Mouse (Mus musculus) layer of hippocampus, adult 9-11 months (tissue): ENCODE data around the gene Gm45623.

ENCODE experiments used
- DNase-seq: peaks from one replicate; pipeline ENCODE4 v3.0.0; 2022

Gene Gm45623

DNA sequence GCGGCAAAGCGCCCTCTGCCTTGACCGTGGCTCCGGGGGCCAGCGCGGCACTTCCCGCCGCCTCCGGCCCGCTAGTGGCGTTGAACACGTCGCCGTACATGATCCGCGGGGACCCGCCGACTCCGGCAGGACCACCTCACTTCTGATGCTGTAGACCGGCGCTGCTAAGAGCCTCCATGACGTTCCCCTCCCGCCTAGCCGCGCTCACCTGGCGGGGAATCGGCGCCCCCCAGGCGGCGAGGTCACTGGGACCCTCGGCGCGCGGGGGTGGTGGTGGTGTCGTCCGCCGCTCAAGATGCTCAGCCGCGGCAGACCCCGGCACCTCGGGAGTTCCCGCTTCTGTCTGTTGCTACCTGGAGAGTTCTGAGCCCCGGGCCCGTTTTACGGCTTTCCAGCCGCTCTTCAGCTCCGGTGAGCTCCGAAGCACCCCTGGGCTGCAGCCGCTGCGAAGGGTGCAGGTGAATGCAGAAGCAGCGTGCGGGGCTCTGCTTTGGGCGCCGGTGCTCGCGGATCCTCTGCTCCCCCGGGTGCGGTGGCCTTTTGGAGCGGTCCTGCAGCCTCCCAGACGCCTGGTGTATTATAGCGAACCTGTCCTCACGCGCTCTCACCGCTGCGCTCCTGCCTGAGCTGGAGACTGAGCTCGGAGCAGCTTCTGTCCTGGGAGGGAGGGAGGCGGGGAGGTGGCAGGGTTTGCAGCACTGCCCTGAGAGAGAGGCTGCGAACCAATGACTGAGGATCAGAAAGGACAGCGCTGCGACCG lies at the start of gene Gm45623:
Gm45623 (minus strand) TSS at position 636 of the 760 bp plus-strand sequence.
- no peak for DNase-seq

DNA sequence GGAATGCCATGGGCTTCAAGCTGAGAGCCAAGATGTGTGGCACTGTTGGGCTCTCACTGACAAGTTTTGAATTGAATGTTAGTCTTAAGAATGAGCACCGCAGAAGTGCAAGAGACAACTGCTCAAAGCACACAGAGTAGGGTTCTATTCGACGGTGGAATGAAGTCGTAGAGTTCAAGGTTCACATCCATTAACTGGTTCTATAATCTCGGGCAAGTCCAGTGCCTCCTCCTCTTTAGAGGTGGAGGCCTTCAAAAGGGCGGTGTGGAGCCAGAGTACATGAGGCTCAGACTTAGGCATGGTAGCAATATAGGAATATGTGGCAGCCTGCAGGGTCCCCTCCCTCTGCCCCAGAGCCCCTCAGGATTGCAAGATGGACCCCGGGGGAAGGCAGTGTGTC lies 43.8 kb upstream of the Gm45623 start:
- no peak for DNase-seq

DNA sequence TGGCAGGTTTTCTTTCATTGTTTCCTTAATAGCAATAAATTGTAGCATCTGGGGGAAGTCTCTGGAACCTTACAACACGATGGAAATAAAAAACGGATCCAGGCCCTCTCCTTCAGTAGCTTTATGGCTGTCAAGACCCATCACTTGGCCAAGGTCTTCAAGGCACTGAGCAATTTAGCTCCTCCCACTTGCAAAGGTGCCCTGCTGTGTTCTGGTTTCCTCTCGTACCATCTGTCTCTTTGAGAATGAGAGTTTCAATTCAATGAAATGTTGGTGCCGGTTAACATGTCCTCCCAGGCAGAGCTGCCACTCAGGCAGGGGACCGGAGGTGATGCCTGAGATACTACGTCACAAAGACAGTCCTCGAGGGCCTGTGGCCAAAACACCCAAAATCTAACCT lies 41.9 kb upstream of the Gm45623 start:
- DNase-seq = no peak

DNA sequence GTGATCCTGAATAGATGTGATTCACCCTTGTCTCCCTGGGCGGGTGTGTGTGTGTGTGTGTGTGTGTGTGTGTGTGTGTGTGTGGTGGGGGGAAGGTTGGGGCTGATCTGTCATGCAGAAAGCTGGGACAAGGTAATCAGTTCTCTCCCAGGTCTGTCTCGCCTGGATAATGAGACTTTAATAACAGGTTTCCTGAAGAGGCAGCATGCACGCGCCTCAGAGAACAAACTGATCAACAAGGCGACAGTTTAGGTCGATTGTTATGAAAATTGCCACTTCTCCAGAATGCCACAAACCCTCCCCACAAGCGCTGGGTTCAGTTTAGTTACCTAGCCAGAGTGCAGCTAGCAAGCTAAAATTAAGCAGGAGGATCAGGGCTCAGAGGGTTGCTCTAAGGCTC lies 40.8 kb upstream of the Gm45623 start:
- DNase-seq = no peak

DNA sequence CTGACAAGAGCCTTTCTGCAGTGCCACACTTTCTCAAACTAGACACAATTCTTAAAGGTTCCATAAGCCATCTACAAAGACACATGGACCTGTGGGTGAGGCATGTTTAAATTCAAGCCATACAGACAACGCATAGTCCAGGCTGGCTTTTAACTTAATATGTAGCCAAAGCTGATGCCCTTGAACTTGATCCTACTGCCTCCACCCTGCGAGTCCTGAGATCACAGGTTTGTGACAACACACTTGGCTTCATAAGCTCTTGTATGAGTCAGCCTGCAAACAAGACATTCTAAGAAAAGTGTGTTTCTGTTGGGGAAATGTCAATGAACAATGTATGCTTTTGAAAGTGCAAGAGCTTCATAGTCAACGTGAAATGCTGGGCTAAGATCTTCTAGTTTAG lies 39.2 kb upstream of the Gm45623 start:
- no peak for DNase-seq

GRCm38 (mm10) chr13:56790683-56791082 lies 37.1 kb upstream of the Gm45623 start:
- DNase-seq = no peak

DNA sequence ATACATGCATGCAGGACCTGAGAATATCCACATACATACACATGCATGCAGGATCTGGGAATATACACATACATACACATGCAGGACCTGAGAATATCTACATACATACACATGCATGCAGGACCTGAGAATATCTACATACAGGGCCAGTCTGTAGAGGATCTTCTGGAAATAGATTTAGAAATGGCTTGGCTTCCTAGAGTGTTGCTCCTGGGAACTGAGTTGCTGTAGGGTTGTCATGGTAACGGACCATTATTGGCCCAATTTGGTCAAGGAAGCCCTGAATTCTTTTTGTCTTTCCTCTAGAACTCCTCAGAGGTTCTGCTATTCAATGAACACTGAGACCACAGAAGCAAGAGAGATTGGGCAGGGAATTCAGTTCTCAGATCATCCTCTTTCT lies 29.0 kb upstream of the Gm45623 start:
- peak; percentile 52 for DNase-seq

DNA sequence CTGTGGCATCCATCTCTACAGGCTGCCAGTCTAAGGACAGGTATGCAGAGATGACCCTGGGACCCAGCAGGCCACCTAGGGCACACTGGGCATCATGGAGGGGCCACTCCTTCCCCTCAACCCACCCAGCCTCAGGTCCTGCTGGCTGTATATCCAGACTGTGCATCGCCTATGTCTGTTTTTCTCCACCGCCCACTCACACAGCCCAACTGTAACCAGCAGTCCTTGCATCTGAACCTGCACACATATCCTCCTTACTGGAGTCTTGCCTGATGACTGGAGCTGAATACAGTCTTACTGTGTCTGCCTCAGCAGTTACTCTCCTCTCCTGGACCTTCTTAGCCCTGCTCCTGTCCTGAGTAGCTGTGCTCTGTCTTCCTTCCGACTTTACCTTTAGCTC lies 28.1 kb upstream of the Gm45623 start:
- DNase-seq = peak; percentile 35

DNA sequence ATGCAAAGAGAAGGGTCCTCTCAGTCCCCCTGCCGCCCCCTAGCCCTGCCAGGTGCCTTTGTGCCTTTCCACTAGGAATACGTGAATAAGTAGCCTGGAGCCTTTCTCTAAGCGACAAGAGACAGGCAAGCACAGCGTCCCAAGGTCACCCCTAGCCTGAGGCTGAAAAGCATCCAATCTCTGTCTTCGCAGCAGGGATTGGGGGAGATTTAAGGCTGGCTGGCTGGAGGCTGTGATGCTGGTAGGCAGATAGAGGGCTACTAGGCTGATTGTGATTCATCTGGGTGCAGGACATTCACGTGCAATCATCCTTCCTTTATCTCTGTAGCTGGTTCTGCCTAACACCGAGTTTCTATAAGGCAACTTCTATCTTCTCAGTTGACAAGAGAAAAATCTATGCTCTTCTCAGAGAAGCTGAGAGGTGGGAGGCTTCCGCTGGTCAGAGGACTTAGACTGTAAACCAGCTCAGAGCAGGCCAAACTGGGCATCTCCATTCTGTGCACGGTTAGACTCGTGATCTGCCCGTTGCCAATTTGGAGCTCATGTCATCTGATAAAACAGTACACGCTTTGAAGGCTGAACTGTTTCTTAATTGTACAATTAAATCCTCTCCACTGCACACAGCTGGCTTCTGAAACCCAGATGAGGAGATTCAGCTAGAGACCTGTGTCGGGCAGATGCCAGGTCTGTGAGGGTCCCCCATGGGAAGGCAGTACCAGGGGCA lies 27.3 kb upstream of the Gm45623 start:
- peak; percentile 38 for DNase-seq

DNA sequence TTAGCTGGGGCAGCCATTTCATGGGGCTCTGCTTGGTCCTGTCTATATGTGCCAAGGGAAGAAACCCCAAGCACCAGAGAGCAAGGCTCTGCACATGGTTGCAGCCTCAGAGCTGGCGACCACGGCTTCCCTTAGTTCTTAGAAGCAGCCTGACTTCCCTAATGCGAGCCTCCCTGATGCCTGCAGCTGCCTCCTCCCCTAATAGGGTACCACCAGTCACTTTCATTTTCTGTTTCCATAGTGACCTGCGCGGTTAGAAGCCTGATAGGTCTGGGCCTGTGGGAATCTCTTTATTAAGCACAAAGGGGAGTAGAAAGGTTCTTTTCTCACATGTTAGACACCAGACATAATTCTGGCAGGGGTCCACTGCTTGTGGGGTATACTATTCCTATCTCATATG lies 20.7 kb upstream of the Gm45623 start:
- DNase-seq = no peak

DNA sequence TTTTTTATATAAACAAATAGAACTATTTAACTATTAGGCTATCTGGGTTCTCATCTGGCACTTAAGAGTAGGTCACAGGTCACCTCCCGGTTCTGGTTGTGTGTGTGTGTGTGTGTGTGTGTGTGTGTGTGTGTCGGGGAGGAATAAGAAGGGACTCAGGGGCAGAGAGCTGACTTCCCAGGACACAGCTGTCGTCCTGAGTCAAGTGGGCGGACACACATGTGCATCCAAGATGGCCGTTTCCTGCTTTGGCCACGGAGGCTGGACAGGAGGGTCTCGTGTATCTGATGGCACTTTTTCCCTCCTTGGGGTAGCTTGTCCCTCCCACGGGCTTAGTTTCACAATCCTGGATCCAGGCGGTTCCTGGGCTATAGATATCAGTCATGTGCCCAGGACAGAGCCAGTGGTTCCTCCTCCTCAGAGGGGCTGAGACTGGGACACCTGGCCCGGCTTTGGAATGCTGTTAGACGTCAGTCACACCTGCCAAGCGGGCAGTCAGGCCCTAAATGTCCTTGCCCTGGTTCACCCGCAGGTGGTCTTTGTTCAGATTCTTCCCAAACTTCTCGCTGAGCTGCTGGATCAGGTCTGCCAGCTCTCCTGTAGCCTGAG lies 19.7 kb upstream of the Gm45623 start:
- DNase-seq = no peak

GRCm38 (mm10) chr13:56772592-56772991 lies 19.0 kb upstream of the Gm45623 start:
- no peak for DNase-seq

DNA sequence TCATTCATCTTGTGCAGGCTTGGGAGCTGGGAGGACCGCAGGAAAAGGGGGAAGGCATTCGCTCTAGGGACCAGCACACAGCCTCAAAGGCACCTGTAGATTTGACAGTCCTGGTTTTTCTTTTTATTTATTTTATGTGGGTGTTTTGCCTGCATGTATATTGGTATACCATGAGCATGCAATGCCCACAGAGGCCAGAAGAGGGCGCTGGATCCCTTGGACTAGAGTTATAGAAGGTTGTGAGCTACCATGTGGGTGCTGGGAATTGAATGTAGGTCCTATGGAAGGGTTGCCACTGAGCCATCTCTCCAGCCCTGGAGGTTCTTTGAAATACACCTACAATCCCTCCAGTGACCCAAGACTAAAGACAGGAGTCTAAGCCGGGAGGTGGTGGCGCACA lies 17.2 kb upstream of the Gm45623 start:
- no peak for DNase-seq

GRCm38 (mm10) chr13:56770136-56770578 lies 16.5 kb upstream of the Gm45623 start:
- DNase-seq = peak; percentile 33

- no peak for DNase-seq
Measured at GRCm38 (mm10) chr13:56769431-56769830, 15.8 kb upstream of the Gm45623 start.

DNA sequence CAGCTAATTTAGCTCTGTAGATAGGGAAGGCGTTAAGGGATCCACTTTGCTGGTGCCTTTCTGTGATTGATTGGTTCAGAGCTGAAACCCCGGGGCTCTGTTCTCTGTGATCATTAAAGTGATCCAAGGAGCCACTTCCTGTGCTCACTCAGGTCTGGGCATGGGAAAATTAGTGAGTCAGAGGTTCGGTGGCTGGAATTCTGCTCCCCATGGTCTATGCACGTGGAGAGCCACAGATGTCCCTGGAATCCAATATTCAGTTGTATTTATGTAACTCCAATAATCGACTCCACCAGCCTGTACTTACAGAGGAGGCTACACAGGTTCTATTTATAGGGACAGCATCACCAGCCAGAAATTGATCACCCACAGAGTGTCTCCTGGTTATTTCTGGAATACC lies 12.6 kb upstream of the Gm45623 start:
- DNase-seq = no peak

GRCm38 (mm10) chr13:56765284-56766032 lies 11.8 kb upstream of the Gm45623 start:
- DNase-seq = no peak

DNA sequence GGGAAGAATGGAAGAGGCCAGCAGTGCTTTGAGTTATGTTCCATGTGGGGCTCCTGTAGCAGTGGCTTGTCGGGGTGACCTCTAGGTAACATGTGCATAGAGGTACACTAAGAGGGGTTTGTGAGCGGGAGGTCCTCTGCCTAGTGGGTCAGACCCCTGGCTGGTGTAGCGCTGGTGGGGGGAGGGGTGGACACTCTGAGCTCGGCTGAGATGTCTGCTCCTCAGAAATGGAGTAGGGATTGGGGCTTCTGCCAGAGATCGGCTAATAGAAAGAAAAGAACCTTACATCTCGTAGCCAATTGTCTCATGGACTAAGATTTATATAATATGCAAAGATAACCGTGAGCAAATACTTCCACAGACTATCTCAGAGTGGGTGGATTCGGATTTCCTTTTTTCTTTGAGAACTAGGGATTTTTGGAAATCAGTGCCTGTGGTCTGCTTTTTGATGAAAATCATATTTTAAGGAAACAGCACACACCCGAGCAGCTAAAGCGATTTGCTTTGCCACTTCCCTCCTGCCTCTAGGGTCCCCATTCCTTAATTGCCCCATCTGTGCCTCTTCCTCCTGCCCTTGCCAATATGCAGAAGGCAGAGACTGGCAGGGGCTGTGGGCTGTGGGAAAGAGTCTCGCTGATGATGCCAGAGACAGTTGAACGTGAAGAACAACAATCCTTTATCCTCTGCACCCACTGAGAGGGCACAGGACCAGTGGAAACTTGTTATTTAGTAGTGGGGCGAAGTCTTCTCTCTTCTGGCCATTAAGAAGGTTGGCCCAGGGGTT lies 9.0 kb upstream of the Gm45623 start:
- no peak for DNase-seq

- DNase-seq = peak; percentile 51
Measured at GRCm38 (mm10) chr13:56758492-56758891, 4.9 kb upstream of the Gm45623 start.

DNA sequence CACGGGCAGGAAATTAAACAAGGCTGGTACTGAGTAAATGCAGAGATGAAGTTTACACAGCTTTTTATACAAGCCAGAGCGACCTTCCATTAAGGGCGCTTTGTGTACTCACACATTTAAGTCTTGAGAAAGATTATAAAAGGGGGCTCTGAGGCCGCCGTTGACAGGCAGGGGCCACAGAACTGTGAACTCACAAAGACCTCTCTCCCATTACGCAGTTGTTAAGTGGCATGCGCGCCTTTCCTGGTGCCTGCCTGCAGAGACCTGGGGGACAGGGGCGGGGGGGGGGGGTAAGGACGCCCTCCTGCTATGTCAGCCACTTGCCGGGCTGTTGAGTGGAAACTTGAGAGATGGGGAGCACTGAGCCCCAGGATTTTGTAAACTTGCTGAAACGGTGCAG lies 3.6 kb upstream of the Gm45623 start:
- DNase-seq = no peak

DNA sequence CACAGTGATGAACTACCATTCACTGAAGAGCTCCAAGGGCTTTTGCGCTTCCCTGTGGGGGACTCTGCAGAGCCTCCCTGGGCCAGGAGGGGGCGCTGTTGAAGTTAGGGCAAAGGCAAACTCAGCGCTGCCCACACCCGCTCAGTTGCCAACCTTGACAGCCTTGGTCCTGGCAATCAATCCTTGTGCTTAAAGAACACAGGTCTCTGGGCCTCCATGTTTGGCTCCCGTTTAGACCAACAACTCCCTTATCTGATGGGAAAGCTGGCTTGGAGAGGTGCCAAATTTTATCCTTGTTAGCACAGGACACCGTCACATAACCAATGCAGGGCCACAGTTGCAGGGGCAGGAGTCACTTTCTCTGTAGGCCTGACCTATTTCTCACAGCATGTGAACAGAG lies 2.2 kb upstream of the Gm45623 start:
- DNase-seq = no peak

DNA sequence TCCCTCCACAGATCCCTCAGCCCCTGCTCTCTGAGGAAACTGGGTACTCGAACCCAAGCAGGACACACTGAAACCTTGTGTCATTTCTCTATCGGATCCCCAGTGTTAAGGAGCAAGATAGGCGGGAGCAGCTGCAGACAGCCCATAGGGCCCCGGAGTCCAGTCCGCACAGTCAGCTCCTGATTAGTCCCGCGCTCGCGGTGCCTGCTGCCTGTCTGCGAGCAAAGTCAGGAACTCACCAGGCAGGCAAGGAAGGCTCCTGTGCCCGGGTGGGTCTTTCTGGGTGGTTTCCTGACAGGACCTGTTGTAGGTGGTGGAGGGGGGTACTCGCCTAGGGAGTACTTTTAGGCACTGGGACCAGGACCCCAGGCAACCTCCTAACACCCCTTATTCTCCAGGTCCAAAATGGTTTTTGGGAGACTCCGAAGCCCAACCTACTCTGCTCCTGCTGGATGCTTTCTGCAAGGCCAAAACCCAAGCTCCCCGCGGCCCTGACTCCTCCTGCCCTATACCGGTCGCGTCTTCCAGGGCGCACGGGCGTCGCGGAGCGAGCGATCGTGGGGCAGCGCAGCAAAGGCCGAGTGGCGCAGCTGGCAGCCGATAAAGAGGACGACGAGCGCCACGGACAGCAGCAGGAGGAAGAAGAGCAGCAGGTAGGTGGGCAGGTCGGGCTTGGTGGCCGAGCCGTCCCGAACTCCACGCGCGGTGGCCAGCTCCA lies 994 bp downstream of the Gm45623 start:
- DNase-seq = no peak
